Mouse (Mus musculus): Measurements from ENCODE around the gene Atp2a3.
A peak's percentile ranks its signal among the peaks of the same experiment; 100 is the strongest.

Atp2a3 gene

GRCm38 (mm10) chr11:73007698-73008481 lies 46.9 kb downstream of the Atp2a3 start:
- peak; percentile 53 to 64 for DNase-seq

DNA sequence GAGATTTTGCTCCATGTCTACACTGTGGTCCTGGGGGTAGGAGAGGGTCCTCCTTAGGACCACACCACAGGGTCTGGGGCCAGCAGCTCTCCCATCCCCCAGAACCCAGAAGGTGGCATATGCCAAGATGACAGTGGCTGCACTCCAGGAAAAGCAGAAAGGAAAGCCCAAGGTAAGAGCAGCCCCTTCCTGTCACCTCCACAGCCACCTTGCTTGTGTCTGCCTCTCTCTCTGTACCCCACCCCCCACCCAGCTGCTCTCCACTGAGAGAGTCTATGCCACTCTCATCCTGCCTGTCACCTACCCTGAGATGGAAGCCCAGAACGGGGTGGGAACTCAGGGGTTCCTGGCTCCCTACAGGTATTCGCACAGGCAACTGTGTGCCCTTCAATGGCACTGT lies 47.9 kb downstream of the Atp2a3 start:
- DNase-seq = no peak

- peak; percentile 78 to 80 for DNase-seq
Observed at GRCm38 (mm10) chr11:73009531-73010274, 48.7 kb downstream of the Atp2a3 start.

DNA sequence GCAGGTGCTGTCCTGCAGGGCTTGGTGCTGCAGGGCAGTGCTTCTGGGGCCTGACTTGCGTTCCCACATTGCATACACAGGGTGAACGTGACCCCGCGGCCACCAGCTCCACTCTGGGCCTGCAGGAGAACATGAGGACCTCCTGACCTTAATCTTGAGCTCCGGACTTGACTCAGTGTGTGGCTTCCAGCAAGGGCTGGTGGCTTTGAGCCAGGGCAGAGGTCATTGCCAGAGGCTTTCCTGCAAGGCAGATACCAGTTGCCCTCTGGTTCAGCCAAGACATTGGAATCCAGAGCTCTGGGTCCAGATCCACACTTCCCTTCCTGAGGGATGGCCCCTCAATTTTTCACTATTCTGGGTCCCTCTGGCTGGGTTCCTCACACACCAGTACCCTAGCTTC lies 53.0 kb downstream of the Atp2a3 start:
- DNase-seq = no peak

GRCm38 (mm10) chr11:73014831-73015344 lies 53.9 kb downstream of the Atp2a3 start:
- DNase-seq = peak; percentile 81 to 84

DNA sequence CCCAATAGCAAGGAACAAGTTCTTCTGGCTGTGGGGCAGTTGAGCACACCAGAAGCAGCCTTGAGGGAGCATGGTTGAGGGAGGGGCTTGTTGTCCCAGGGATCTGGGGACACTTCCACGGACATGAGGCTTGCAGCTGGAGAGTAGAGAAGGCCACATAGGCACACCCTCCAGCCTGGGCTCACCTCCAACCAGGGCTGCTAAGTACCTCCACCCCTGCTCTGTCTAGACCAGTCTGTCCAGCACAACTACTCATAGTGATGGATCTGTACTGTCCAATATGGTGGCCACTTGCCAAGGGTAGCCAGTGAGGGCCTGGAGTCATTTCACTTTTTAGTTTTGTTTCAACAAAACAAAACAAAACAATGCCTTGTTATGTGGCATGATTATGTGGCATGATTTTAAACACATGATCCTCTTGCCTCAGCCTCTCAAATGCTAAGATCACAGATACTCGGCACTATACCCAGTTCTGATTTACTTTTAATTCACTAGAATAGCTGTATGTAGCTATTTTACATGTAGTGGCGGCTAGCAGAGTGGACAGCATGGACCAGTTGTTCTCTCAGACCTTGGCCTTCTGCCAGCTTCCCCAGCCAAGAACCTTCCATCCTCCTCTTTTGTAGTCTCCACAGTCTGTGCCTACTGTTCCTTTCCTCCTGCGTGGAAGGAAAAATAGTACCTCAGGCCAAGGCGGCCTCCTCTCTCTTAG lies 54.6 kb downstream of the Atp2a3 start:
- peak; percentile 79 to 82 for DNase-seq

DNA sequence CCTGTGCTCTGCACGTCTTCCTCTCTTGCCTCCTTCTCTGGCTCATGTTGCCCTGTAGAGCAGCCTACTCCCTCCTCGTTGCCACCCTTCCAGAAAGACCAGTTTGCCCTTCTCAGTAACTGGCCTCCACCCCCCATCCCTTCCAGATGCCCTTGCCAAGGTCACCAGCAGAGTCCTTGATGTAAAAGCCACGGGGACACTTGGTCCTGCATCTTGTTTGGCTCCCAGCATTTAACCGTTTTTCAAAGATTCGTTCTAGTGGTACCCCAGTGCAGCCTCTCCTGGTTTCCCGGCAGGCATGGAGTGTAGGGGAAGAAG lies 55.1 kb downstream of the Atp2a3 start:
- DNase-seq = no peak

DNA sequence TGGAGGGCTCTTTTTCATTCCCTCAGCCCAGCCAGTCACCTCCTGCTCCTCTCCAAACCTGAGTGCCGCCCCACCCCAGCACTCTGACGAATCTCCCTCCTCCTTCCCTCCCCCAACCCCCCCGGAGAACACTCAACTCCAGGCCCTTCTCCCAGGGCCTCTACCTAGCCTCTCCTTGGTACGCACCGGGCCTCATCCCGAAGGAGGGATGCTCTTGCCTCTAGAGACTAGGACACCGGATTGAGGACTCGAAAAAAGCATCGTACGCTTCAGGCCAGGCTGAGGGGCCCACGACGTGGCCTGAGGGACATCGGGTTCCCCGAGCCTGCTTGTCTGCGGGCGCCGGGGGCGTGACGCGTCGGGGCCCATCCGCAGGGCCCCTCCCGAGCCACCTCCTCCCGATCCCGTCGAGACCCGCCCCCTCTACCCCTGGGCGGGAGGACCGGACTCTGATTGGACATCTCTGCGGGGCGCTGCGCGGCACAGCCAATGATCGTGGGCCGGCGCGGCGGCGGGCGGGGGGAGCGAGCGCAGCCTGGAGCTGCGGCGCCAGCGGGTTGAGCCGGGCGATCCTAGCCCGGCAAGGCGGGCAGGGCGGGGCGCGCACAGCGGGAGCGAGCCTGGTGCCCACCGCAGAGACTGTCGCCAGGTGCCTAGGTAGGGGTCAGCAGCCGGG lies 57.6 kb downstream of the Atp2a3 start, which contains the start of gene Camkk1:
Camkk1 (plus strand) TSS at position 538 of the 676 bp plus-strand sequence.
- DNase-seq = peak; percentile 98

DNA sequence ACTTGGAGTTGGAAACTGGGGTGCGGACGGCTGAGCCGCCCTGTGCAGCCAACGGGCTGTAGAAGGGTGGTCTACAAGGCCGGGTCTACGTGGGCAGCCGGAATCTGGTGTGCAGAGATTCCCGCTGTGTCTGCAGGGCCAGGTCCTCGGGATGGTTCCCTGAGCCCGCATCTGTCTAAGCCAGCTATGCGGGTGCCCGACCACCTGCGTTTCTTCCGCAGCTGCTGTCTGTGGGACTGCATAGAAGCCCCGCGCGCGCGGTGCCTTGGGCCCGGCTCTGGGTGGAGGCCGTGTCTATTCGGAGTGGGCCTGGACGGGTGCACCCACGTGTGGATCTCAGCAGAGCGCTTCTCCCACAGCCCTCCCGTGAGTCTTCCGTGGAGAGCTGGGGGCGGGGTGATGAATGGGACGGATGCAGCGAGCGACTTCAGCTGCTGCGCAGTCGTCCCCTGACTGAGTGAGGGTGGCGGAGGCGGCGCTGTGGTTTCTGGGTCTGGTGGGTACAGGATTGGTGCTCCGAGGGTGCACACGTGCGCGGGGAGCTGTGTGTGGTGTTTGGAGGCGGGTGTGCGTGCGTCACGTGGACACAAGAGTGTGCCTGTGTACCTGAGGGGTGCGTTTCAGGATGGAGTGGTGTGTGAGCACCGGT lies 58.3 kb downstream of the Atp2a3 start:
- peak; percentile 67 to 68 for DNase-seq

DNA sequence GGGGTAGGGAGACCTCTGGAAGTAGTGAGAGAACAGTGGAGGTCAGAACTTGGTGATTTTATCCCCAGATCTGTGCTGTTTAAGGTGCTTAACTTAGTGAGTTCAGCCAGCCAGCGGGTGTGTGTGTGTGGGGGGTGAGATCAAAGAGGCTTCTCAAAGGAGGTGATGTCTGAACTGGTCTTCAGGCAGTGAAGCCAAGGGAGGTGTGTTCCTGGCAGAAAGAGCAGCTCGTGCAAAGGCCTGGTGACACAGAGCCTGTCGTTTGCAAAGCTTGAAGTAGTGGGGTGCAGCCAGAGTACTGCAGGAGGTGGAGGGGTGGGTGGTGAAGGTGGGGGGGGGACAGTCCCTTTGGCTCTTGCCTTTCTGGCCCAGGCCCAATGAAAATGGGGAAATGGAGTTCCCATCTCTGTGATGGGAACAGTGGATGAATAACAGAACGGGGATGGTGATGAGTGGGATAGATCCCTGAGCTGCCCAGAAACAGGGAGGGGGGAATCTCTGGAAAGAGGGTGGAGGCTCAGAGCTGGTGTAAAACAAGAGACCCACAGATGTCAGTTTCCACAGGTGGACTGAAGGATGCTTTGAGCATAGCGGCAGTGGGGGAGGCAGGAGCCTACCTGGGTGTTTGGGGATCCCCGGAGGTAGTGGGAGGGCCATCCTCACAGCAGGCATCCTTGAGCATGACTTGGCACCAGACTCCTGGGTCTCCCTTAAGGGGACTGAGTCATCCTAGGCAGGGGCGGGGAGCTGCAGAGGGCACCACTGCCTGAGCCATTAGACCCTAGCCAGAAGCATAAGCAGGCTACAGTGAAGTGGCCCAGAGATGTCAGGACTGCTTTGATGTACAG lies 60.2 kb downstream of the Atp2a3 start:
- DNase-seq = peak; percentile 32 to 40

DNA sequence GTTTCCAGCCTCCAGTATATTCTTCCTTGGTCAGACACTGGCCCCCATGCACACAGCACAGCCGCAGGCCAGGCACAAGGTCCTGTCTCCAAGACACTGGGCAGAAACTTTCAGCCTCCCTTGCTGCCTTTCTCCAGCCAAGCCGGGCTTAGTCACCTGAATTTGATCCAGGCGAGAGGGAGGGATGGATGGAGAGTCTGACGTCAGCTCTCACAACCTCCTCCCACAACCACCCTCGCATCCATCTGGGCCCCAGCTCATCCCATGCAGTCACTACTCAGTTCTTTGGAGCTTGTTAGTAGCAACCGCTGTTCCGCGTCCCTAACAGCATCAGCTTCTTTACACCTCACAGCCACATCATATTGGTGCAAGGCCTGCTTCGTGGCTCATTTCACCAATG lies 62.1 kb downstream of the Atp2a3 start:
- DNase-seq = peak; percentile 78 to 90

DNA sequence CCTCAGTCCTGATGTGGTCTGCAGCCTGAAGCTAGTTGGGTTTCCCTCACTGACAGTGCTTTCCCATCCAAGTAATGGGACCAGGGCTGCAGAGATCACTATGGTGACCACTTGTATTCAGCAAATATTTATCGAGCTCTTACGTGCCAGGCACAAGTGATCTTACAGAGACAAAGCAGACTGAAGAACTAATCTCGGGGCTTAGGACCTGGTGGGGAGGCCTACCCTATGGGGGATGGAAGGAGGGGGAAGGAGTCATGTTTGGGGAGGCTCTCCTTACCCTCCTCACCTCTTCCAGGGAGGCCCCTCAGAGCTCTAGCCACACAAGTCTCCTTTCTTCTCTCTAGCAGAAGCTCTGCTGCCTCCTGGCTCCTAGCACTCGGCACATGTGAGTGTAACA lies 62.9 kb downstream of the Atp2a3 start:
- DNase-seq = no peak

DNA sequence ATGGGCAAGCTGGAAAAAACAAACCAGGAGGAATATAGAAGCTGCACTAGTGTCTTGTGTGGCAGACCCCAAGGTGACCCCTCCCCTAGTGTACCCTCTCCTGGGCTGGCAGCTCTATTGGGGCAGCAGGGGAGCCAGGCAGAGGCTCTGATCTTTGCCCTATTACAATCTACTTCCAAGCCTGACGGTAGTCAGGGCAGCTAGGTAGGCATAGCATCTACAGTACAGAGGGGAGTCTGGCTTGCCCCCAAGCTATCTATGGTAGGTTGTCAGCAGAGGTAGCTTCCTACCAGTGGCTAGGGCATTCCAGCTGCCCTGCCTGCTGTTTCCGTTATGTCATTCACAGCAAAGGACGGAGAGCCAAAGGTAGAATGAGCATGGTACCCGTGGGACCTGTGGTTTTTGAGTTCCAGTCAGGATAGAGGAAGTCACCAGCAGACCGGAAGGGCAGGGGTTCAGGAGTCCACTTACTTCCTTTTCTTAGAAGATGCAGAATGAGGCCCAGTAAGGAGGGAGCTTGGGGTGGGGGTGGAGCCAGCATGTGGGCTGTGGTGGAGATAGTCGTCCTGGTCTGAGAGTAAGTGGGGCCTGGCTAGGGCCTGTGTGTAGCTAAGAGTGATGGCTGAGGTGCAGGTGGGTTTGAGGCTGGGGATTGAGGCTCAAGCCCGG lies 63.4 kb downstream of the Atp2a3 start:
- no peak for DNase-seq

- DNase-seq = no peak
Observed at GRCm38 (mm10) chr11:73026961-73027360, 66.0 kb downstream of the Atp2a3 start.

DNA sequence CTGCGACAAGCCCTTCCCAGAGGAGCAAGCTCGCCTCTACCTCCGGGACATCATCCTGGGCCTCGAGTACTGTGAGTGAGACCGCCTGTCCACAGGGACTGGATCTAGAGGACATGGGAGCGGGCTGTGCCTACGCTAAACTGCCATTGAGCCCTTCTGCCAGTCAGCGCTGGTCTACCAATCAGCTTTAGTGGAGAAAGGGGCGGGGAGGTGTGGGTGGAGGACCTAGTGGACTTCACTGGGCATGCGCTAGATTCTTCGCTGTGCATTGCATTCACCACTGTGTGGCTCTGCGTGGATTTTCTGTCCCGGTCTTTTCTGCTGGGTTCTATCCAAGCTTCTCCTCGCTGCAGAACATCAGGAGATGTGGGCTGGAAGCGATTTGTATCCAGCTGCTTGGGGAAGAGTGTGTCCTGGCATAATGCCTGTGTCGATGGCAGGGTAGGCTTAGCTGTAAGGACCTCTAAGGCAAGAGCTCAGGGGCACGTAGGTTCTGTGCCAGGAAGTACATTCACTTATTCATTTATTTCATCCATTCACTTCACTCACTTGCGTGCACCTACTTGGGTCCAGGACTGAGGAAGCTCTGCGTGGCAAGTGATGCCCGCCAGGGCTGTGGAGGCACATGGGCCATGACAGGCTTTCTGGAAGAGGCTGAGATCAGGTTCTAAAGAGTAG lies 70.0 kb downstream of the Atp2a3 start:
- peak; percentile 84 to 95 for DNase-seq

DNA sequence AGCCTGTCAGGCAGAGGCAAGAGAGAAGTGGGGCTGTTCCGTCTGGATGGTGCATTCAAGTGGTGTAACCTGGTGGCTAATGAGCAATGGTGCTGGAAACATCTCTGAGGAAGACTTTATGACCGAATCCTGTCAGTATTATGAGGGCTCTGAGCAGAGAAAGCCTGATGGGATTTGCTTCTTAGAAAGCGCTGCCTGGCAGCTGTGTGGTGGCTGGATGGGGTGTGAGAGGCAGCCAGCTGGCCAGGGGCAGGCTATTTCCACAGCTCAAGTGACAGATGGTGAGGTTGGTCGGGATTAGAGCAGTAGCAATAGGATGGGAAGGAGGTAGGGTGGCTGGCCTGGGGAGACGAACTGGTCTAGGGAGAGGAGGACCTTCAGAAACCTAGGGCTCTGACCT lies 70.6 kb downstream of the Atp2a3 start:
- DNase-seq = no peak

GRCm38 (mm10) chr11:73036077-73036476 lies 75.1 kb downstream of the Atp2a3 start:
- DNase-seq = no peak

GRCm38 (mm10) chr11:73036889-73037288 lies 75.9 kb downstream of the Atp2a3 start:
- DNase-seq = no peak

DNA sequence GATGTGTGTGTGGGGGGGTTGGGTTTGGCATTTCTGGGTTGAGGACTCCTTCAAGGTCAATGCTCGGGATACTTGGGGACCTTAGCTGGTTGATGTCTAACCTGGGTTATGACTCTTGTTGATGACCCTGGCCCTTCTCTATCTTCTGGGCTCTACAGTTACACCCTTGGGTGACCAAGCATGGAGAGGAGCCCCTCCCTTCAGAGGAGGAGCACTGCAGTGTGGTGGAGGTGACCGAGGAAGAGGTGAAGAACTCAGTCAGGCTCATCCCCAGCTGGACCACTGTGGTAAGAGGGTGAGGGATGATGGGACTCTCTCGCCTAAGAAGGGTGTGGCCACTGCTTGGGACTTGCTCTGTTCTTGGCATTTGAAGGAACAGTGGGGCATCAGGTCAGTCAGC lies 76.7 kb downstream of the Atp2a3 start:
- DNase-seq = no peak

Data from cerebellum, adult 18-20 months (tissue).